Mouse (Mus musculus) testis, postnatal 14 days (tissue): ENCODE measurements around the gene Dync1i2.

Experiments used
- DNase-seq: peaks from one replicate; pipeline ENCODE4 v3.0.0; 2021; ENCODE audit warnings: low spot score

The Dync1i2 gene

DNA sequence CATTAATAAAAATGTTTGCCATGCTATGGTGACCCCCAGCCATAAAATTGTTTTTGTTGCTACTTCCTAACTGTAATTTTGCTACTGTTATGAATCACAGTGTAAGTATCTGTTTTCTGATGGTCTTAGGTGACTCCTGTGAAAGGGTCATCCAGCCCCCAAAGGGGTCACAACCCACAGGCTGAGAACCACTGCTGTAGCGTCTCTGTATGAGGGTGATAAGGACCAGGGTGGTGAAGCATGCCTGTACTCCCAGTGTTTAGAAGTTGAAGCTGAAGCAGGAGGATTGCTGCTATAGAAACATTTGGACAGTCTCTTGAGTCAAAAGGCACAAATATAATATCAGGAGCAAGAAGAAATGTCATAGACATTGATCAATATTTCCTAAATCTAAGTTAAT is 57.8 kb downstream of the Dync1i2 start:
- DNase-seq, result no peak

DNA sequence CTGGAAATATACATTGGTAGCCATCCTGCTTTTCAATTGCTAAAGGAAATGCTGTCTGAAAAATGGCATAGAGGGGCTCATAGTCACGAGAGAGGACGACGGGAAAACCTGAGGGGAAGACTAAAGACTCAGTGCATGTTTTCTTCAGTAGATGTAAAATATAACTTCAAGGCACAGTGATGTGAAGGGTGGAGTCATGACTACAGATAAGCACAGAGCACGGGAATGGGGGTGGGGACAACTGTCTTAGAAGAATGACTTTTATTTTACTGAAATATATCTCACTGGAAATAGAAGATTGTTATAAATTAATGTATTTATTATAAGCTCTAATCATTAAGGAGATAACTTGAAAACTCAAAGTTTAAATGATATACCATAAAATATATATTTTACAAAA is 58.6 kb downstream of the Dync1i2 start:
- DNase-seq, result no peak

DNA sequence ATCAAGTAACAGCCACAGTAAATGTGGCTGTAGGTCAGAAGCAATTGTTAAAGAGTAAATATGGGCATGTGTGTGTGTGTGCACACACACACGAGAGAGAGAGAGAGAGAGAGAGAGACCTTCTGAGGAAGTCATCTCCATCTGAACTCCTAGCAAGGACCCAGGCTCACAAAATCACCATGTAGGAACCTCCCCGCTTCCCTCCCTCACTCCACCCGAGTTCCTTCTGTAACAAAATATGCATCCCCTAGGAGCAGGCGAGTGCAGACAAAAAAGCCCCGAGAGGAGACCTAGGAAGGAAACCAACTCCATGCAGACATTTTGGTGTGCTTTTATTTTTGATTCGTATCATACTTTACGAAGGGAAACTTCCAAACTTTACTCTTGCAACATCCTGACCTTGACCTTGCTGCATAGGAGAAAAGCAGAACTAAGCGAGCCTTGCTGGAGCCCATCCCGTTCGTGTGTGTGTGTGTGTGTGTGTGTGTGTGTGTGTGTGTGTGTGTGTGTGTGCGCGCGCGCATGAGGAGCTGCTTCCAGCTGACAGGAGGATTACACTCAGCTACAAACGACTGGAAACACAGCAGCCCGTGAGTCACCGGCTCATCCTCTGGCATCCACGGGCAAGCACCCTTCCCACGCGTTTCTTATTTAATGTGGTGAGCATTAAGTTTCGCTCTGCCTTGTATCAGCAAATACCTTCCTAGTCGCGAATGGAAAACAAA is 62.6 kb downstream of the Dync1i2 start:
- peak; percentile 17 for DNase-seq

DNA sequence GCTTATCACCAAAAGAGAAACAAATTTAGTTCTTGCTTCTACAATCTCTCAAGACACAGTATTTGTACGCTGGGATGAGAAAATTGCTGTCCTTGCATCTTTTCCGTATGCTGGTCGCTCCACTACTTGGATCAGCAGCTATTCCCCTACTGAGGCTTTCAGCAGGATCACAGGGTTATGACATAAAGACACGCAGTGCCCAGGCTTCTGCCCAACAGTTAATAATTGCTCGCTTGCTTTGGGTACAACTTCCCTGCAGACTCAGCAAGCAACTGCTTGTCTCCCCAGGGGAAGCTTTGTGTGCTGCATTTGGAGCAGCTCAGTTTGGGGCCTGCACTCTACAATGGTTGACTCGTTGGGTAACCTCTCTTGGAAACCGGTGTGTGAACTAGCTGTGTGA is 64.2 kb downstream of the Dync1i2 start:
- no peak for DNase-seq

DNA sequence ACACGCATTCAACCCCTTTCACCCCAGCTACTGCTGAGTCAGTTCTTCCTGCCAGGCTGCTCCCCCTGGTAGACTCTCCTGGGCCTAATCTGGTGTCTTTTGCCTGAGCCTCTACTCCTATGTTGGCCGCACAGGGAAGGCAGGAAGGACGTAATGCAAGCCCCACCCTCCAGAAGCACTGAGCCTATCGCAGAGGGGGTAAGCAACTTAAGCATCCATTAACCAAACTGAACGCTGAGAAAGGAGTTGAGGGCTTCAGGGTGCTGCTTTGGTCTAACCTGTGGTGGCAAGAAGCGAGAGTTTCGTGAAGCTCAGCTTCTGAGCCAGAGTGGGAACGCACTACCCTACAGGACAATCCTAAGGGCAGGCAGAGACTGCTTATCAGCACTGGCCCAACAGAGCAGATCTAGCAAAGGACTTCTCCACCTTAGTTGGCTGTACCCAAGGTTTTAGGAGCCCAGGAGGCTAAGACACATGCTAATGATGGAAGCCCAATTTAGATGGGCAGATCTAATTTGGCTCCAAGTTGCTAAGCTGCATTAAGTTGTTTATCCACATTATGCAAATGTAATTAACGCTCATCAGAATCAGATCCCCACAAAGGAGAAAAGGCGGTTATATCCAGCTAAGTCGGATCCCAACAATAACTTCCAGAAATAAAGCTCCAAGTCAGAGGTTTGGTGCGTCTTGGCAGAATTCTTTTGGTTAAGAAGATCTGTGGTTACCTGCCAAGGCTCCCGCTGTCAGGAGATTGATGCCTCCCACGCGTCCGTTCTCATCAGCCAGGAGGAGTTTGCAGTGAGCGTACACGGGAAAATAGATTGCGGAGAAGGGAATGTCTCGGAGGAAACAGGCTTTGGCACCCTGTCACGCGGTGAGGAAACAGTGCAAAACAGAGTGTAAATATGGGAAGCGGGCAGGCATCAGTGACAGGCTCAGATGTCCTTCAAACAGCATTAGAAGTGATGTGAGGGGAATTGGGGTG is 67.6 kb downstream of the Dync1i2 start:
- no peak for DNase-seq

DNA sequence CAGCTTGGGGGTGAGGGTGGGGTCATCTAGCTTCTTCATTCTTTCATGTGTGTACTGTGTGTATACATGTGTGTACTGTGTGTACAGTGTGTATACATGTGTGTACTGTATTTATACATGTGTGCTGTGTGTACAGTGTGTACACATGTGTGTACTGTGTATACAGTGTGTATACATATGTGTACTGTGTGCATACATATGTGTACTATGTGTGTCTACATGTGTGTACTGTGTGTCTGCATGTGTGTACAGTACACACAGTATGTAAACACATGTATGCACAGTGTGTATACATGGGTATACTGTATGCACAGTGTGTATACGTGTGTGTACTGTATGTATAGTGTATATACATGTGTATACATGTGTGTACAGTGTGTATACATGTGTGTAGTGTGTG is 70.5 kb downstream of the Dync1i2 start:
- no peak for DNase-seq

DNA sequence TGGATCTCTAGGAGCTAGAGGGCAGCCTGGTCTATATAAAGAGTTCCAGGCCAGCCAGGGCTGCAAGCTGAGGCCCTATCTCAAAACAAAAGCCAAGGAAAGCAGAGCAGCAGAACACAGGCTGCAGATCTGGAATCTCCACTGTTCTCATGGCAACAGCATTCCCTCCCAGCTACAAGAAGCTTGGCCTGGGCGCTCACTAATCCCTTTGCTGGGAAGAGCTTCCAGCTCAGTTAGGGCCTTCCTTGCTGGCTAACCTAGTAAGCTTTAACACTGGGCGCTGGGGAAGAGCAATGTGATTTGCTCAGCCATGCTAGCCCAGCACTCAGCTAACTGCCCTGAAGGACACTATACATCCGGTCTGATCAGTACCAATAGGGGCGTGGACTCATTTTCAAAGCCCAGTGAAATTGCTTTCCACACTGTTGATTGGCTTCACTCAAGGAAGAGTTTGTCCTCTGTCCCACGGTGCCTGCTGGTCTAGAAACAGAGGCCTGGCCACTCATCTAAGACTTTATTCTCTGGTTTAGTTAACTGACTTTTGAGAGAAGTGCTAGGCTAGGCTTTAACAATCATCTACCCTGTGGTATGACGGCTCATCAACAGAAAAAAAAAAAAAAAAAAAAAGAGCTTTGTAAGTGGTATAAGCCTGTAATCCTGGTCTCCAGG is 78.7 kb downstream of the Dync1i2 start:
- no peak for DNase-seq

DNA sequence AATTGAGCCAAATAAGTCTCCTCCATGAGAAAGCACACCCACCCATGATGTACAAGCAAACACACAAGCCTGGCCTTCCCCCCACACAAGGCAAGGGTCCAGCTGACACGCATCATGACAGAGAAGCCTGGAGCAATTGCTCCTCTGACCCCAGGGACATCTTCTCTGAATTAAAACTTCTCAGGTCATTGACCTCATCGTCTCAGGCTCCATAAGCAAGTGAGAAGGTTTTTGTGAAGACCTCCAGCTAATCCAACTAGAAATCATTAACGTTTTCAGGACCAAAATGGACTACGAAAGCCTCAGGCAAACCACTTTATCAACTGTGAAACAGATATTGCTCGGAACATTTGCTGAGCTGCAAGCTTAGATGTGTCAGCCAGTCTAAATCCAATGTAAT is 80.1 kb downstream of the Dync1i2 start:
- DNase-seq, result no peak

DNA sequence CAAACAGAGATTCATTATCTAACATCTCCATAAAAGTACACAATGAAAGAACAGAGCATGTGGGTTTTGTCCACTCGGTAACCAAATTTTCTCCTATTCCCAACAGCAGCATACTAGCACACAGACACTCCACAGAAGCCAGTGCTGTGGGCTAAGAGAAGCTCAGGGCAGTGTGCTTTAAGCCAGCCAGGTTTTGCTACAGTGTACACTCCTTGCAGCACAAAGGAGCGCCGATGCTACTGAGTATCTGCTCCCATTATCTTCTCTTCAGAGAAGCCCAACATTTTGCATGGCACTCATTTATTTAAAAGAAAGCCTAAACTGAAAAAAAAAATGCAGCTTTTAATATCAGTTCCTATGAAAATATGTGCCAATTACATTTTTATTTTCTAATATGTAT is 82.5 kb downstream of the Dync1i2 start:
- peak; percentile 48 for DNase-seq

DNA sequence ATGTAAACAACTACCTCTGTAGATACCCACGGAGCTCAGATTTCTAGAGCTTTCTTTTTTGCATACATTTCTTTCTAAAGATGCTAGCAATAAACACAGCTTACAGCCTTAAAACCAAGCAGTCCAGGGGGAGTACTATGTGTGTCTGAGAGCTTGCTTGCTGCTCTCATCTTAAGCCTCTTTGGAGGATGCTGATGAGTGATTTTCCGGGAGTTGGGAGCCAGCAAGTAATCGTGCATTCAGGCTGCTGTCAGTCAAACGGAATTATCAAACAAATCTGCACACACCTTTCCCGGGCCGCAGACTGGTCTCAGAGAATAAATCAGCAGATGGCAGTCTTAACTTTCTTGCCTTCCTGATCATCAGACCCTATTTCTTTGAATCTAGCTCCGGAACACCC is 83.0 kb downstream of the Dync1i2 start:
- no peak for DNase-seq

DNA sequence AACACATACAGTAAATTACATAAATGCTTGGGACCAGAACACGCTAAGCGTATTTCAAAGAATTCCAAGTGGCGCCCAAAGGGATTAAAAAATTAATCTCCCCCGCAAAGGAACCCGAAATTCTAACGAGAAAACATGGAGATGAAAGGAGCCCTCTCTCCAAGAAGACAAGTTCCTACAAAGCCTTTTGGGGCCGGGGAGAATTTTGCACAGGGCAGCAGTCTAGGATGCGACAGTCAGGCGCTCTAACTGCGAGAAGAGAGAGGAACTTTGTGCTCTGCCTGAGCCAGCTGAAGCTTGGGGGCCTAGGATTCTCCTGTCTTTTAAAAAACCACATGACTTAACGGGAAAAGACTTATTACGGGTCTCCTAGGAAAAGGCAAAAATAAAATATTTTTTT is 84.3 kb downstream of the Dync1i2 start:
- no peak for DNase-seq

DNA sequence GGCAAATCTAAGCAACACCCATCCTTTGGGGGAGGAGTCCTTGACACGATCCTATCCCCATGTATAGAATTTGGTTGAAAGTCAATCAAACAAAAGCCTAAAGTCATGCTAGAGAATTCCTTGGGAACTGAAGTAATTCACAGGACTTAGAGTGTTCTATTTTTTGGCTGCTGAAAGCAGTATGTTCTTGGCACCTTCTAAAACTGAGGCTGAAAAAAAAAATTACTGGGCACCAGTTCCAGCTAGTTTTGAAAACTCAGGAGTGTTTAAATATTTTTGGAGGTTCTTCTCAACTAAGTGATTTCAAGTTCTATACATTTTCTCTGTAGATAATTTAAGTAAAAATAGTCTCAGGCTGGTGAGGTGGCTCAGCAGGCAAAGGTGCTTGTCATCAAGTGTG is 86.0 kb downstream of the Dync1i2 start:
- DNase-seq, result no peak

DNA sequence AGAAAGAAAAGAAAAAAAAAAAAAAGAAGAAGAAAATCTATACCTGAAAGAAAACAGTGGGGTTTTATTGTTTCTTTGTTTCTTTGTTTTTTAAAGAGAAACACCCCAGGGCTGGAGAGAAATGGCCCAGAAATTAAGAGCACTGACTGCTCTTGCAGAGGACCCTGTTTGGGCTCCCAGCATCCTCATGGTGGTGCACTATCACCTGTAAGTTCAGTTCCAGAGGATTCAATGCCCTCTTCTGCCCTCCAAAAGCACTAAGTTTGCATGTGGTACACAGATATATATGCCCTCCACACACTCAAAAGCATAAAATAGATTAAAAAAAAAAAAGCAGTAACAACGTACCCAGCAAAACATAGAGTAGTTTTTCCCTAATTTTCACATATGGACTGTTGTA is 87.2 kb downstream of the Dync1i2 start:
- no peak for DNase-seq

DNA sequence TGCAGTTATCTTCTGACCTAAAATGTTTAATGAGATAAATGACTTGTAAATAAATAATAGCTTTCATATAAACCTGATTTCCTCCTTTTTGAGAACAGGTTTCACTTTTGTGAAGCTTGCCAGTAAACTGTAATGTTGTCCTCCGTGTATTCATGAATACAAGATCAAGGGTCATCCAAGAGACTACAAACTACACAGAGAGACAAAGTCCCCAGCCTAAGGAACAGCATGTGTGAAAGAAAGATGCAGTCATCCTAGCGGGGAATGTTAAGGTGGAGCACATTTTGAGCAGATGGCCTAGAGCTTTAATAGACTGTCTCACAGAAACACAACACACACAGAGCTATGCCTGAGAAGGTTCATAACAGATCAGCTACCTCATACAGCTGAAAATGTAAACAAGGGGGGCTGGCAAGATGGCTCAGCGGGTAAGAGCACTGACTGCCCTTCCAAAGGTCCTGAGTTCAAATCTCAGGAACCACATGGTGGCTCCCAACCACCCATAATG is 90.7 kb downstream of the Dync1i2 start:
- DNase-seq, result no peak

DNA sequence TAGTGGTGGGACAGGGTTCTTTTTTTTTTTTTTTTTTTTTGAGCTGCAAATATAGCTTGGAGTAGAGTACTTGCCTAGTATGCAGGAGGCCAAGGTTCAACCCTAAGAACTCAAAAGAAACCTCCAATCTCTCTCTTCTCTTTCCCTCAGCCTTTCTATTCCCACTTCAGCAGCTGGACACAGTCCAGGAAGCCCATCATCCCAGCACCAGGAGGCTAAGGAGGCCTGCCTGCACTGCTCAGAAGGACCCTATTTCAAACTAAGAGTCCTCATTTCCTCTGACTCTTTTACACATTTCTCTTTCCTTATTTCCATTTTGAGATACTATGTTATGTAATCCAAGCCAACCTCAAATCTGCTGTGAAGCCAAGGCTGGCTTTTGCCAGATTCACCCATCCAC is 91.7 kb downstream of the Dync1i2 start:
- no peak for DNase-seq

DNA sequence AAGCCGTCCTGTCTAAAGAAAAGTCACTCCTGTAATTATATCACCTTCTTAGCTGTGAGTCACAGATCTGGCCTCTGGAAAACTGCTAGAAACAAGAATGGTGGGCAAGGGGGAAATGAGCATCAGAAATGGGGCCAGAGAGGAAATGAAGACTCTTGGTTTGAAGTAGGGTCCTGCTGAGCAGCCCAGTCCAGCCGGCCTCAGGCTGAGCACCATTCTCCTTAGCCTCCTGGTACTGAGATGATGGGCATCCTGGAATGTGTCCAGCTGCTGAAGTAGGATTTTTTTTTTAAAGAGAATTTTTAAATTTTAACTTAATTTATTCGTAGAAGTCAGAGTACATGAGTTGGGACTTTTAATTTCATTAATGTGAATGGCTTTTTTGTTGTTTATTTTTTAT is 93.3 kb downstream of the Dync1i2 start:
- no peak for DNase-seq

DNA sequence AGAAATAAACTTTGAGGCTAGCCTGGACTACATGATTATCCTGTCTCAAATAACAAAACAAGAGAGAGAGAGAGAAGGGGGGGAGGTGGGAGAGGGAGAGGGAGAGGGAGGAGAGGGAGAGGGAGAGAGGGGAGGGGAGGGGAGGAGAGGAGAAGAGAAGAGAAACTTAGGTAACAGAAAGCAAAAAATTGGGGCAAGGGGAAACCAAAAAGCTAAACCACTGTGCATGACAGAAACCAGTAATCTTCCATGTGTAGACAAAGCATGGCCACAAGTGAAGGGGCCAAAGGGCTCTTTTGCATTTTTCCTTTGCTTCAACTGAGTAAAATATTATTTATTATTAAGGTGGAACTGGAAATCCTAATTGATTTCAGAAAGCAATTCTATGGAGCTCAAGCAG is 94.9 kb downstream of the Dync1i2 start:
- DNase-seq, result no peak

DNA sequence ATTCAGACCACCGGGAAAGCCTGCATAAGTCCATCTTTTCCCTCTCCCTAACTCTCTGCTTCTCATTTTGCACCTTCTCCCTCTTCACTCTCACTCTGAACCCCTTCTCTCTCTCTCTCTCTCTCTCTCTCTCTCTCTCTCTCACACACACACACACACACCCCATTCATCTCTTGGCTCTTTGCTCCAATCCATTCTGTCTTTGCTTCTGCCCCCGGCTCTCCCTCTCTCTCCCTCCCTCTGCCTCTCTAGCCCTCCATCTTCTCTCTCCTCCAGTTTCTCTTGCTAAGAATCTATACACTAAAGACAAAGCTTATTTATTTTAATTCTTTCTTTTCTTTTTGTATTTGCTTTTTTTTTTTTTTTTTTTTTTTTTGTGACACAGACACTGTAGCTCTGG is 98.2 kb downstream of the Dync1i2 start:
- DNase-seq, result no peak

DNA sequence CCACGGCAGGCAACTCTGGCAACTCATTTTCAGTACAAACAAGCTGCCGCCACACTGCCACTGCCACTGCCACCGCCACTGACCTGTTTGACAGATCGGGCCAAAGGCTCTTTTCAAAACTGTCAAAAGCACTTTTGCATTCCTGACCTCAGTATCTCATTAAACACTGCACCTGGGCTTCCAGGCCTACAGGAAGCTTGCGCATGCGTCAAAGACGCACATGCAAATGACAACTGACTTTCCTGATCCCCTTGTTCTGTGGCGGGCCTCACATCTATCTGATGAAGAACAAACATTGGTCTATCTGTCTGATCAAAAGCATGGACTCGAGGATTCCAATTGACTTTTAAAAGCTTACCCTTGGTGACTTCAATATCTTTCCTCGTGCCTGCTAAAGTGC is 100.6 kb downstream of the Dync1i2 start:
- no peak for DNase-seq
